Mouse (Mus musculus) heart, embryonic 14.5 days (tissue): ENCODE data around the gene Csrp2. TPM values are rescaled to one million over a fixed set of nuclear protein-coding genes. Genes with fewer than 3 reads are reported as not detected.

Experiments
- ATAC-seq: fragments of 200-750 bp; cut with Nextera tagmentation; 2 replicates; pipeline ENCODE4 v1.8.0; 2017; ENCODE audit warnings: low read depth, moderate TSS enrichment; ENCODE audit not compliant: insufficient number of reproducible peaks, insufficient read depth, low FRiP score
- H3K27ac ChIP-seq, 2 experiments: fragments of 200-500 bp in 1 of 2; fragments of 300-500 bp in 1 of 2; sonication (generic) in 1 of 2; replicated peaks in 1 of 2; 2 replicates each; pipeline ENCODE4 v1.5.1; 2012 to 2014; ENCODE audit warnings: low read depth in 2 of 2, low read length in 2 of 2, control low read depth in 1 of 2, mild to moderate bottlenecking in 1 of 2, mixed read lengths in 1 of 2; ENCODE audit not compliant: control insufficient read depth in 1 of 2, insufficient read depth in 1 of 2
- H3K27me3 ChIP-seq: fragments of 300-500 bp; sonication (generic); 2 replicates; pipeline ENCODE4 v1.6.1; 2014; ENCODE audit warnings: mild to moderate bottlenecking, low read length, control low read depth; ENCODE audit not compliant: control insufficient read depth, insufficient read depth
- H3K36me3 ChIP-seq: fragments of 300-500 bp; sonication (generic); 2 replicates; pipeline ENCODE4 v1.6.1; 2014; ENCODE audit warnings: mild to moderate bottlenecking, control low read depth, low read length, mixed read lengths; ENCODE audit not compliant: control insufficient read depth, insufficient read depth
- H3K4me1 ChIP-seq, 2 experiments: fragments of 200-500 bp in 1 of 2; fragments of 300-500 bp in 1 of 2; sonication (generic) in 1 of 2; 2 replicates each; pipeline ENCODE4 v1.6.1; 2012 to 2014; ENCODE audit warnings: low read length in 2 of 2, control low read depth in 1 of 2, mixed read lengths in 1 of 2; ENCODE audit not compliant: control insufficient read depth in 2 of 2, insufficient read depth in 2 of 2
- H3K4me2 ChIP-seq: fragments of 300-500 bp; sonication (generic); 2 replicates; pipeline ENCODE4 v1.6.1; 2014; ENCODE audit warnings: mild to moderate bottlenecking, low read length
- H3K4me3 ChIP-seq, 2 experiments: fragments of 200-500 bp in 1 of 2; fragments of 300-500 bp in 1 of 2; sonication (generic) in 1 of 2; 2 replicates each; pipeline ENCODE4 v1.5.1; 2012 to 2014; ENCODE audit warnings: low read length in 2 of 2, mild to moderate bottlenecking in 2 of 2, control low read depth in 1 of 2, low read depth in 1 of 2, moderate library complexity in 1 of 2; ENCODE audit not compliant: control insufficient read depth in 1 of 2, insufficient read depth in 1 of 2
- H3K9ac ChIP-seq: fragments of 300-500 bp; sonication (generic); 2 replicates; pipeline ENCODE4 v1.6.1; 2014; ENCODE audit warnings: mild to moderate bottlenecking, low read length
- H3K9me3 ChIP-seq: fragments of 300-500 bp; sonication (generic); 2 replicates; pipeline ENCODE4 v1.6.1; 2016; ENCODE audit warnings: low read length, control low read depth; ENCODE audit not compliant: control insufficient read depth
- WGBS: fragments of 180-500 bp; shearing (Covaris S2); extraction: QIAGEN DNeasy Blood & Tissue Kit; methylation state at CpG from one replicate; pipeline ENCODE4 v1.1.7; 2014; 5-methylcytosine and 5-hydroxymethylcytosine counted together
- polyA plus RNA-seq: library from polyadenylated mRNA; unstranded; fragments of >200 nt; fragmentation: Nextera tagmentation; extraction: Ambion mirVana; gene quantifications from 2 replicates; pipeline ENCODE4 v1.2.1, GENCODE M21; 2014

Gene Csrp2
- polyA plus RNA-seq, 1 experiment from 2014 or later: 541 TPM

GRCm38 (mm10) chr10:110882701-110883100 is 36.9 kb upstream of the Csrp2 start:
- H3K4me1 ChIP-seq: peaks cover 19 to 22% of the 10 kb centered on the region in 2 experiments
- H3K27me3 ChIP-seq: no peaks in the 10 kb centered on the region
- no peak overlapping the region for H3K4me3 ChIP-seq
- no peak overlapping the region for H3K9ac ChIP-seq
- no peak overlapping the region for H3K27ac ChIP-seq
- H3K36me3 ChIP-seq: no peaks in the 10 kb centered on the region
- no peak overlapping the region for H3K4me2 ChIP-seq
- H3K9me3 ChIP-seq: no peaks in the 10 kb centered on the region
- no peak for ATAC-seq

GRCm38 (mm10) chr10:110890656-110891272 is 28.8 kb upstream of the Csrp2 start:
- ATAC-seq: no peak
- Histone ChIP-seq H3K9ac (no peak overlapping the region), H3K9me3 (no peaks in the 10 kb centered on the region), H3K4me3 (no peak overlapping the region), H3K27me3 (no peaks in the 10 kb centered on the region), H3K4me1 (no peaks in the 10 kb centered on the region), H3K36me3 (no peaks in the 10 kb centered on the region), H3K4me2 (no peak overlapping the region), H3K27ac (no peak overlapping the region)
- 62% methylated on average over 7 of the region's 7 CpGs for WGBS

- H3K4me2 ChIP-seq: no peak overlapping the region
- no peak for ATAC-seq
- WGBS: 45% methylated on average over 13 of the region's 13 CpGs
- no peaks in the 10 kb centered on the region for H3K36me3 ChIP-seq
- no peak overlapping the region for H3K27ac ChIP-seq
- H3K9me3 ChIP-seq: no peaks in the 10 kb centered on the region
- H3K4me1 ChIP-seq: no peaks in the 10 kb centered on the region
- no peaks in the 10 kb centered on the region for H3K27me3 ChIP-seq
- H3K9ac ChIP-seq: no peak overlapping the region
- H3K4me3 ChIP-seq: no peak overlapping the region
Observed at GRCm38 (mm10) chr10:110899744-110900501, 19.7 kb upstream of the Csrp2 start.

- H3K4me2 ChIP-seq: no peak overlapping the region
- H3K9ac ChIP-seq: no peak overlapping the region
- no peak overlapping the region for H3K4me3 ChIP-seq
- H3K36me3 ChIP-seq: no peaks in the 10 kb centered on the region
- H3K4me1 ChIP-seq: no peaks in the 10 kb centered on the region
- no peak overlapping the region for H3K27ac ChIP-seq
- no peak for ATAC-seq
- H3K9me3 ChIP-seq: no peaks in the 10 kb centered on the region
- no peaks in the 10 kb centered on the region for H3K27me3 ChIP-seq
- WGBS: 85% methylated on average over 3 of the region's 3 CpGs
Observed at GRCm38 (mm10) chr10:110903862-110904261, 15.7 kb upstream of the Csrp2 start.

- 73% methylated on average over 11 of the region's 11 CpGs for WGBS
- no peak for ATAC-seq
Observed at GRCm38 (mm10) chr10:110916666-110917344, 2.8 kb upstream of the Csrp2 start.

GRCm38 (mm10) chr10:110917521-110917920 is 2.1 kb upstream of the Csrp2 start:
- 88% methylated on average over 6 of the region's 6 CpGs for WGBS

More at GRCm38 (mm10) chr10:110916666-110917344, 2.8 kb upstream of the Csrp2 start:
- Histone ChIP-seq H3K27me3 (no peaks in the 10 kb centered on the region), H3K27ac (no peak overlapping the region), H3K4me2 (no peak overlapping the region), H3K4me1 (peaks cover 4 to 17% of the 10 kb centered on the region in 2 experiments), H3K9me3 (no peaks in the 10 kb centered on the region), H3K4me3 (no peak overlapping the region), H3K9ac (no peak overlapping the region), H3K36me3 (no peaks in the 10 kb centered on the region)

GRCm38 (mm10) chr10:110918414-110919391 is 886 bp upstream of the Csrp2 start:
- H3K4me1 ChIP-seq: peaks cover 13 to 34% of the 10 kb centered on the region in 2 experiments
- H3K9me3 ChIP-seq: no peaks in the 10 kb centered on the region
- H3K36me3 ChIP-seq: no peaks in the 10 kb centered on the region
- peak overlapping the region; percentile 98 for H3K27ac ChIP-seq
- 10% methylated on average over 26 of the region's 26 CpGs for WGBS
- H3K27me3 ChIP-seq: no peaks in the 10 kb centered on the region
- peak overlapping the region; percentile 87 to 97 for H3K4me3 ChIP-seq
- H3K4me2 ChIP-seq: peak overlapping the region; percentile 85
- ATAC-seq: peak; percentile 37; the same call in 1 of the 2 replicates
- H3K9ac ChIP-seq: peak overlapping the region; percentile 95

More at GRCm38 (mm10) chr10:110917521-110917920, 2.1 kb upstream of the Csrp2 start:
- no peak overlapping the region for H3K4me2 ChIP-seq
- H3K27me3 ChIP-seq: no peaks in the 10 kb centered on the region
- no peak overlapping the region for H3K4me3 ChIP-seq
- ATAC-seq: no peak
- H3K27ac ChIP-seq: no peak overlapping the region
- H3K9ac ChIP-seq: no peak overlapping the region
- no peaks in the 10 kb centered on the region for H3K36me3 ChIP-seq
- peaks cover 8 to 24% of the 10 kb centered on the region in 2 experiments for H3K4me1 ChIP-seq
- H3K9me3 ChIP-seq: no peaks in the 10 kb centered on the region
